Mouse (Mus musculus) MEL (cell line): ENCODE measurements around the gene Ephb2.

Experiments
- CHD2 ChIP-seq: IDR thresholded peaks from 2 replicates; pipeline ENCODE4 v1.6.1; 2011; ENCODE audit warnings: low read length, improper control_type of control experiment
- CTCF ChIP-seq, 3 experiments: IDR thresholded peaks in 2 of 3; conservative IDR thresholded peaks in 1 of 3; 2 replicates each; pipeline ENCODE4 v1.5.1; 2011 to 2012; ENCODE audit warnings: low read length in 3 of 3, low read depth in 2 of 3, mild to moderate bottlenecking in 2 of 3, improper control_type of control experiment in 1 of 3, inconsistent platforms in 1 of 3, mixed read lengths in 1 of 3, moderate library complexity in 1 of 3; ENCODE audit not compliant: control insufficient read depth in 1 of 3, insufficient read depth in 1 of 3, poor library complexity in 1 of 3, severe bottlenecking in 1 of 3
- EP300 ChIP-seq, 2 experiments: IDR thresholded peaks; 2 replicates each; pipeline ENCODE4 v1.6.1; 2011; ENCODE audit warnings: improper control_type of control experiment in 2 of 2, low read length in 2 of 2, low read depth in 1 of 2, mild to moderate bottlenecking in 1 of 2
- ETS1 ChIP-seq: IDR thresholded peaks from 2 replicates; pipeline ENCODE4 v1.6.1; 2012; ENCODE audit warnings: low read depth, mild to moderate bottlenecking, inconsistent platforms, low read length, improper control_type of control experiment, moderate library complexity
- GATA1 ChIP-seq: IDR thresholded peaks from 2 replicates; pipeline ENCODE4 v1.6.1; 2011; ENCODE audit warnings: low read depth, low read length, improper control_type of control experiment
- MAZ ChIP-seq: IDR thresholded peaks from 2 replicates; pipeline ENCODE4 v1.6.1; 2012; ENCODE audit warnings: low read depth, mild to moderate bottlenecking, inconsistent platforms, low read length, improper control_type of control experiment
- POLR2A ChIP-seq, 2 experiments: IDR thresholded peaks; 2 replicates each; pipeline ENCODE4 v1.6.1; 2011 to 2012; ENCODE audit warnings: low read length in 2 of 2, mild to moderate bottlenecking in 2 of 2, control low read depth in 1 of 2, improper control_type of control experiment in 1 of 2, low read depth in 1 of 2, moderate library complexity in 1 of 2; ENCODE audit not compliant: control insufficient read depth in 1 of 2, insufficient read depth in 1 of 2, poor library complexity in 1 of 2

- TF ChIP-seq EP300 (IDR thresholded peaks at IDR 0.05; ENCODE audit: low read depth in 1 of 2, low read length in 2 of 2): no peak
- TF ChIP-seq GATA1: no peak
- no peak for TF ChIP-seq CTCF (IDR thresholded peaks at IDR 0.05 in 2 of 3, conservative IDR thresholded peaks at IDR 0.05 in 1 of 3; ENCODE audit: control insufficient read depth in 1 of 3, insufficient read depth in 1 of 3, low read depth in 2 of 3, low read length in 3 of 3, poor library complexity in 1 of 3, severe bottlenecking in 1 of 3)
- no peak for TF ChIP-seq ETS1
- TF ChIP-seq POLR2A (IDR thresholded peaks at IDR 0.05; ENCODE audit: control insufficient read depth in 1 of 2, insufficient read depth in 1 of 2, low read depth in 1 of 2, low read length in 2 of 2, poor library complexity in 1 of 2): no peak
- no peak for TF ChIP-seq CHD2
- TF ChIP-seq MAZ: no peak
Measured at GRCm38 (mm10) chr4:136772318-136772717, 63.5 kb downstream of the Ephb2 start.
